Mouse (Mus musculus) cortical plate, adult 2 months (tissue): Measurements from ENCODE around the gene Dusp13. TPM values are rescaled to one million over a fixed set of nuclear protein-coding genes. Genes with fewer than 3 reads are reported as not detected.
A peak's percentile ranks its signal among the peaks of the same experiment; 100 is the strongest.

Experiments used
- H3K27ac ChIP-seq: fragments of 200-500 bp; 2 replicates; pipeline ENCODE4 v1.5.1; 2012; ENCODE audit warnings: low read length, control low read depth, inconsistent platforms; ENCODE audit not compliant: insufficient read depth
- H3K4me1 ChIP-seq: fragments of 200-500 bp; 2 replicates; pipeline ENCODE4 v1.6.1; 2011; ENCODE audit warnings: low read length; ENCODE audit not compliant: control insufficient read depth, insufficient read depth
- H3K4me3 ChIP-seq: fragments of 200-500 bp; 2 replicates; pipeline ENCODE4 v1.5.1; 2011; ENCODE audit warnings: mild to moderate bottlenecking, low read length, control low read depth; ENCODE audit not compliant: insufficient read depth
- CTCF ChIP-seq: fragments of 200-500 bp; IDR thresholded peaks from 2 replicates; pipeline ENCODE4 v1.5.1; 2011; ENCODE audit warnings: mild to moderate bottlenecking, control low read depth, low read length; ENCODE audit not compliant: insufficient read depth; ENCODE audit errors: extremely low read depth
- POLR2A ChIP-seq: fragments of 200-500 bp; IDR thresholded peaks from 2 replicates; pipeline ENCODE4 v1.6.1; 2011; ENCODE audit warnings: mild to moderate bottlenecking, low read length, control low read depth; ENCODE audit not compliant: insufficient read depth; ENCODE audit errors: extremely low read depth
- polyA plus RNA-seq: library from polyadenylated mRNA; depleted of rRNA; stranded (reverse); fragments of >200 nt; gene quantifications from 2 replicates; pipeline ENCODE4 v1.2.3, GENCODE M21; 2012

The Dusp13 gene
- polyA plus RNA-seq, 1 experiment: 1.9 TPM

DNA sequence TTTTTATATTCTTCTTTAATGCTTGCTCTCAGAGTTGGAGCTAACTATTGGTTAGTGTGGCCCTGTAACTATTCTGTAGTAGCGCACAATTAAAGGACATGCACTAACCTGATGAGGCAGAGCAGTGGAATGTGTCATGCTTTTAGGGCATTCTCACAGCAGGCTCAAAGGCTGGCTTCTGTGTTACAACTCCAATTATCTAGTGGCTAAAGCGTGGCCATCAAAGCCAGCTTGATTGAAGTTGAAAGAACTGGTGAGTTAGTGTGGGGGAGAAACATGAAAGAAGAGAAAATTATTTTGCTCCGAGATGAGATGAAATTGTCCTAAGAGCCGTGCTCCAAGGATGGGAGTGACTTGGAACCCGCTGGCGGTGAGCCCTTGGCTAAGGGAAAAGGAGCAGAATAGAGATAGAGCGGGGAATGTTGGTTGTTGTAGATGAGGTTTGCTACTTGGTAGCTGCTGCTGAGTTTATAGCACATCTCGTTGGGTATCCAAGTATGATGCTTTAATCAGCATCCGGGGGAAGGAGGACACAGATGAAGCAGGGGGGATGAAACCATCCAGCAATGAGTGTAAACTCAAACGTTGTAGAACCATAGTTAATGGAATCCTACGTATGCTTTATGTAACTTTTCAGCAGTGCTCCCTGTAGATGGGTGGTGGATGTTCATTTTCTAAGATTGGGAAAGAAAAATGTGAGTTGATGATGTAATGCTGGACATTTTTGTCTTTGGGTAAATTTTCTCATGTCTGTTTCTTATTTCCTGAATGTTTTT lies 21.7 kb upstream of the Dusp13 start:
- H3K4me3 ChIP-seq: no peak overlapping the region
- H3K4me1 ChIP-seq: peaks cover 4% of the 10 kb centered on the region; the same call in 1 of the 2 replicates
- TF ChIP-seq CTCF (no peak), POLR2A (no peak)
- H3K27ac ChIP-seq: no peak overlapping the region

GRCm38 (mm10) chr14:21766398-21766958 lies 15.5 kb upstream of the Dusp13 start:
- Histone ChIP-seq H3K27ac (no peak overlapping the region), H3K4me1 (peaks cover 10% of the 10 kb centered on the region), H3K4me3 (no peak overlapping the region)
- no peak for TF ChIP-seq CTCF
- no peak for TF ChIP-seq POLR2A

DNA sequence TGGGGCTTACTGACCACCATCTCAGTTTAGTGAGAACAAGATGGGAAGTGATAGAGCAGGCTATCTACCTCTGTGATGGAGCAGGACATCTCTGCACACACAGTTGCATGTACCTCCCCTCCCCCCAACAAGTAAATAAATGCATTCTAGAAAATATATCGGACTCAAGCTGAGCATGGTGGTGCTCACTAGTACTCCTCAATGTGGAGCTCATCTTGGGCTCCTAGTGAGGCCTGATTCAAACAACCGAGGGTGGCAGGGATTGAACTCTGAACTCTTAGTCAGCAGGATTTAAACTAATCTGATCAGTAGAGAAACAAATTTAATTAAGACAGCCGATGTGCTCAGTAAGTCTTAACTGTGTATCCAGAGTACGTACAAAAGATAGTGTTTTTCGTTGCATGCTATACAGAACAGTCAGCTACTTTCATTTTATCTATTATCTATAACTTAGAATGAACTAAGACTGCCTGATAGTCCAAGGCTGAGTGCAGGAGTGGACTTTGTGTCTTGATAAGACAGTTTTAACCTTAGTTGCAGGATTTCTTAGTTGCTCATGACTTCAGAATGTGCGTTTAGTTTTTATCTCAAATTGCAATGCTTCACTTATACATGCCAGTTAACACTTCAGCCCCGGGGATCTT lies 14.9 kb upstream of the Dusp13 start:
- Histone ChIP-seq H3K4me3 (no peak overlapping the region), H3K27ac (no peak overlapping the region), H3K4me1 (peaks cover 10% of the 10 kb centered on the region)
- TF ChIP-seq POLR2A (no peak), CTCF (no peak)

- peaks cover 10% of the 10 kb centered on the region for H3K4me1 ChIP-seq
- TF ChIP-seq POLR2A: no peak
- no peak for TF ChIP-seq CTCF
- H3K4me3 ChIP-seq: no peak overlapping the region
- no peak overlapping the region for H3K27ac ChIP-seq
Measured at GRCm38 (mm10) chr14:21764646-21765045, 13.7 kb upstream of the Dusp13 start.

GRCm38 (mm10) chr14:21763736-21764135 lies 12.8 kb upstream of the Dusp13 start:
- Histone ChIP-seq H3K4me3 (no peak overlapping the region), H3K4me1 (peaks cover 10% of the 10 kb centered on the region), H3K27ac (no peak overlapping the region)
- TF ChIP-seq POLR2A (no peak), CTCF (no peak)

DNA sequence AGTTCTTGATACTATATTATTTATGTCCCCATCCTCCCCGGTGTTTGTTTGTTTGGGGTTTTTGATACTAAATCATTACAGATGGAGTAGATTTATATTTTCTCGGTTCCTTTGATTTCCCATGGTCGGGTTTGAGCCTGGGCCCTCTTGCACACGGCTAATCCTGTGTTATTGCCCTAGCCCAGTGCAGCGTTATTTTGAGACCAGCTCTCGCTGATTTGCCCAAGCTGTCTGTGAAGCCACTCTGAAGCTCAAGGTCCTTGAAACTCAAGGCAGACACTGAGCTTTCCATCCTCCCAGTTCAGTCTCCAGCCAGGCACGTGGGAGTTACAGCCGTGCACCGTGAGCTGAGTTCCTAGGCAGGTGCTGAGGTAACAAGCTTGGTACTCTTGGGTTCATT lies 10.6 kb upstream of the Dusp13 start:
- Histone ChIP-seq H3K27ac (no peak overlapping the region), H3K4me1 (peaks cover 9% of the 10 kb centered on the region), H3K4me3 (no peak overlapping the region)
- TF ChIP-seq CTCF (no peak), POLR2A (no peak)

DNA sequence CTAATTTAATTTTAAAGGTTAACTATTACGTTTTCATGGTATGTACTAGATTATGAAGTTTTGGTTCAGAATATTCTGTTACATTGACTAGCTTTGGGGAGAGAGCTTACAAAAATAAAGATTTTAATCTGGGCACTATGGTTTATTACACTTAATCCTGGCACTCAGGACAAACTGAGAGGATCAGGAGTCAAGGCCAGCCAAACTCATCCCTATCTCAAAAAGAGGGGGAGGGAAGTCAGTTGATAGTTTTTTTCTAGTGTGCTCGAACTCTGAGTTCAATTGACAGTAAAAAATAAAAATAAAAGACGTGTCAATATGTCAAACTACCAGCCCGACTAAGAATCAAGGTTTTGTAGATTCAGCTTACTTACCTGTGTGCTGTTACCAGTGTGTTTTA lies 2.4 kb upstream of the Dusp13 start:
- H3K4me3 ChIP-seq: no peak overlapping the region
- no peak overlapping the region for H3K27ac ChIP-seq
- no peak for TF ChIP-seq CTCF
- TF ChIP-seq POLR2A: no peak
- peaks cover 9% of the 10 kb centered on the region for H3K4me1 ChIP-seq

GRCm38 (mm10) chr14:21752411-21752810 lies 1.4 kb upstream of the Dusp13 start:
- no peak overlapping the region for H3K4me3 ChIP-seq
- TF ChIP-seq CTCF: no peak
- no peak for TF ChIP-seq POLR2A

DNA sequence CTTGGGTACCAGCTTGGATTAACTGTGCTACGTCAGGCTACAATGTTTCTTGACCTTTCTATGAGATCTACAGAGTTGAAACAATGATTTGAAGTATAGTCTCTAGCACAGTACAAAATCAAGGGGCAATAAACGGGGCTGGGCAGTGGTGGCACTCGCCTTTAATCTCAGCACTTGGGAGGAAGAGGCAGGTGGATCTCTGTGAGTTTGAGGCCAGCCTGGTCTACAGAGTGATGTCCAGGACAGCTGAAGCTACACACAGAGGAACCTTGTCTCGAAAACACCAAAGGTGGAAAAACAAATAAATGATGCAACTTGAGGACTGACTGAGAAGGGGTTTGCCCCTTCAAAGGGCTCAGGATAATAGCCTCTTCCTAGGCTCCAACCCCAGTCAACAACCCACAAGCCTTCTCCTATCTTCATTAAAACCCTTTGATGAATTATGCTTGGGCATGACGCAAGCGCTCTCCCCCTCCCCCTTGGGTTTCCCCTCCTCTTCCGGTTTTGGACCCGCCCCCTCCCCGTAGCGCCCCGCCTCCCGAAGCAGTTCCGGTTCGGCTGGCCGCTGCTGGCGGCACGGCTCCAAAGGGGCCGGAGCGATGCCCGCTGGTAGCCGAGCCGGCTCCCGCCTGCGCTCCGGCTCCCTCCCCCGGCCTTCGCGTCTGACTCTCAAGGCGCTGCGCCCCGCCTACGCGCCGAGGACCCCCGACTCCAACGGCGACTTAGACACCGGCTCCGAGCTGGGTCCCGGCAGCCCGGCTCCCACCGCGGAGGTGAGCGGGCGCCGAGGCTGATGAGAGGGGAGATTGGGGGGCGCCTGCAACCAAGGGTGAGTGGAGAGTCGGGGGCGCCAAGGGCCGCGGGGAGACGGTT lies 737 bp downstream of the Dusp13 start, which contains the start of gene Samd8:
Gene Samd8, plus strand, starts transcription at position 524 of the 873 bp plus-strand sequence.
- TF ChIP-seq CTCF (no peak), POLR2A (peak; percentile 50; the same call in 1 of the 2 replicates)
- H3K4me3 ChIP-seq: peak within 1 kb of the TSS; percentile 73
- H3K27ac ChIP-seq: peak within 1 kb of the TSS; percentile 73
- peaks cover 6% of the 10 kb centered on the region for H3K4me1 ChIP-seq

More at GRCm38 (mm10) chr14:21752411-21752810, 1.4 kb upstream of the Dusp13 start:
- Histone ChIP-seq H3K4me1 (peaks cover 7% of the 10 kb centered on the region), H3K27ac (no peak overlapping the region)
